Mouse (Mus musculus): ENCODE measurements around the gene Pkig. TPM values are rescaled to one million over a fixed set of nuclear protein-coding genes. Genes with fewer than 3 reads are reported as not detected.

Pkig gene
- polyA plus RNA-seq, 1 experiment from 2014 or later = 83.1 TPM

DNA sequence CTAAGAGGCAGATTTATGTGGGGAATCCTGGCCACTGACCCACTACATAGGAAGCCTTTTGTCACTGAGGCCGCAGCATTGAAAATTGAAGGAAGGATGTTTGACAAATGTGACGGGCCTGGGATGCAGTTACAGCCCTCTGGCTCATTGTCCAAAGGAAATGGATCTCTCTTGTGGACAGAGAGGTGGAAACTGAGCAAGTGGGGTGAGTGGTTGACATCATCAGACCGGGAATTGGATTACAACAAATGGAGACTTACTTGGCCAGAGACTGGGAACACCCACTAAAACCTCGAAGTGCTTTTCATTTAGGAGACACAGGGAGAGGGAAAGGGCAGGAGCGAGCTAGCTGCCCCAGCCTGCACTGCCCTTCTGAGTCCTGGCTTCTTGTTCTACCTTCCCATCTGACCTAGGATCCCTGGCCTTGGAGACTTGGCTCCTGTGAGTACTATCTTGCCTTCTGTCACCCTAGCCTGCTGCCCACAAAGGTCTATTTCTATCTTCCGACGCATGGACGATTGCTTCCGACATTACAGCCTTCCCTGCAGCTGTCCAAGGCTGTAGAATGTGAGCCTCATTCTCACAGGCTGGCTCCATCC, 35.6 kb downstream of the Pkig start:
- Histone ChIP-seq H3K4me1 (ENCODE audit: control insufficient read depth, low read depth, low read length) (peaks cover 80% of the 10 kb centered on the region), H3K4me3 (ENCODE audit: low read depth, low read length) (no peak overlapping the region), H3K27me3 (ENCODE audit: control insufficient read depth, insufficient read depth, low read depth, low read length) (no peaks in the 10 kb centered on the region), H3K36me3 (ENCODE audit: control insufficient read depth, insufficient read depth) (no peaks in the 10 kb centered on the region), H3K9me3 (replicated peaks; ENCODE audit: control insufficient read depth, low read length) (no peaks in the 10 kb centered on the region), H3K9ac (ENCODE audit: low read depth, low read length) (peak overlapping the region; percentile 30), H3K27ac (ENCODE audit: low read length) (peak overlapping the region; percentile 82), H3K4me2 (ENCODE audit: low read depth, low read length) (no peak overlapping the region)
- 51% methylated on average over 9 of the region's 9 CpGs for WGBS (ENCODE audit: insufficient replicate concordance)
- no peak for ATAC-seq (ENCODE audit: low read depth)

GRCm38 (mm10) chr2:163696763-163697162, 38.6 kb downstream of the Pkig start:
- H3K36me3 ChIP-seq (ENCODE audit: control insufficient read depth, insufficient read depth) = no peaks in the 10 kb centered on the region
- H3K9me3 ChIP-seq (replicated peaks; ENCODE audit: control insufficient read depth, low read length) = no peaks in the 10 kb centered on the region
- no peak overlapping the region for H3K4me2 ChIP-seq (ENCODE audit: low read depth, low read length)
- no peak overlapping the region for H3K4me3 ChIP-seq (ENCODE audit: low read depth, low read length)
- peaks cover 67% of the 10 kb centered on the region for H3K4me1 ChIP-seq (ENCODE audit: control insufficient read depth, low read depth, low read length)
- 21% methylated on average over 2 of the region's 2 CpGs for WGBS (ENCODE audit: insufficient replicate concordance)
- no peak overlapping the region for H3K9ac ChIP-seq (ENCODE audit: low read depth, low read length)
- H3K27me3 ChIP-seq (ENCODE audit: control insufficient read depth, insufficient read depth, low read depth, low read length) = no peaks in the 10 kb centered on the region
- peak; percentile 28; the same call in 1 of the 2 replicates for ATAC-seq (ENCODE audit: low read depth)
- no peak overlapping the region for H3K27ac ChIP-seq (ENCODE audit: low read length)

GRCm38 (mm10) chr2:163697764-163698480, 39.7 kb downstream of the Pkig start:
- H3K9ac ChIP-seq (ENCODE audit: low read depth, low read length) = no peak overlapping the region
- no peaks in the 10 kb centered on the region for H3K36me3 ChIP-seq (ENCODE audit: control insufficient read depth, insufficient read depth)
- H3K4me1 ChIP-seq (ENCODE audit: control insufficient read depth, low read depth, low read length) = peaks cover 64% of the 10 kb centered on the region
- no peak overlapping the region for H3K4me2 ChIP-seq (ENCODE audit: low read depth, low read length)
- WGBS (ENCODE audit: insufficient replicate concordance) = 27% methylated on average over 14 of the region's 16 CpGs
- H3K27me3 ChIP-seq (ENCODE audit: control insufficient read depth, insufficient read depth, low read depth, low read length) = no peaks in the 10 kb centered on the region
- no peak overlapping the region for H3K4me3 ChIP-seq (ENCODE audit: low read depth, low read length)
- no peak for ATAC-seq (ENCODE audit: low read depth)
- peak overlapping the region; percentile 21; the same call in 1 of the 2 replicates for H3K27ac ChIP-seq (ENCODE audit: low read length)
- H3K9me3 ChIP-seq (replicated peaks; ENCODE audit: control insufficient read depth, low read length) = no peaks in the 10 kb centered on the region

DNA sequence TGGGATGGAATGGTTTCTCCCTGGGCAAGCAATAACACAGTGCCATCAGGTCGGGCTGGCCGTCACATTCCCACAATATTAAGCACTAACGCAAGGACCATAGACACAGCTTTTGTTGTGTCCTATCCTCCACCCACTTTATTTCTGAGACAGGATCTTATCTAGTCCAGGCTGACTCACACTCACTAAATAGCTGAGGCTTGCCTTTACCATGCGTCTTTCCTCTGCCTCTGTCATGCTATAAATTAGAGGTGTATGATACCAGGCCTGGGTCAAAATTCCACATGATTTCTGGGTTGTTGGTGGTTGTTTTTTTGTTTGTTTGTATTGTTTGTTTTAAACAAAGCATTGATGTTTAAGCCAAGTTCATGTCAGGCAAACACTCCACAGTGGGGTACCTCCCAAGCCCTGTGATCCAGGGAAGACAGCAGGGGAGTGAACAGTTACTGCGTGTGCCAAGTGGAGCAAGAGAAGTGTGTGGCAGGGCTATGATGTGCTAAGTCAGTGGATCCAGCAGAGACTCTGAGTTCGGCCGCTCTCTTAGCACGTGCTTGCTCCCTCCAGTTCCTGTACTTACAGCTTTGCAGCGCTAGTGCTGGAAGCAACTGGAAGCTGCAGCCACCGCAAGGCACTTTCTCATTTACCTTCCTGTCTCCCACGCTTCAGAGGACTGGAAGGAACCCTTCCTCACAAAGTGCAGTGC, 41.0 kb downstream of the Pkig start:
- H3K4me3 ChIP-seq (ENCODE audit: low read depth, low read length) = no peak overlapping the region
- no peak overlapping the region for H3K9ac ChIP-seq (ENCODE audit: low read depth, low read length)
- H3K4me2 ChIP-seq (ENCODE audit: low read depth, low read length) = no peak overlapping the region
- peak; percentile 53; the same call in 1 of the 2 replicates for ATAC-seq (ENCODE audit: low read depth)
- peaks cover 57% of the 10 kb centered on the region for H3K4me1 ChIP-seq (ENCODE audit: control insufficient read depth, low read depth, low read length)
- 0 out of 2 replicates have a peak, but pooled peaks cover under 1% of the 10 kb centered on the region for H3K36me3 ChIP-seq (ENCODE audit: control insufficient read depth, insufficient read depth)
- H3K27ac ChIP-seq (ENCODE audit: low read length) = 0 out of 2 replicates have a peak overlapping the region, but pooled peaks have one; percentile 6
- WGBS (ENCODE audit: insufficient replicate concordance) = 54% methylated on average over 11 of the region's 11 CpGs
- no peaks in the 10 kb centered on the region for H3K9me3 ChIP-seq (replicated peaks; ENCODE audit: control insufficient read depth, low read length)
- H3K27me3 ChIP-seq (ENCODE audit: control insufficient read depth, insufficient read depth, low read depth, low read length) = no peaks in the 10 kb centered on the region

- H3K9ac ChIP-seq (ENCODE audit: low read depth, low read length) = no peak overlapping the region
- H3K4me3 ChIP-seq (ENCODE audit: low read depth, low read length) = no peak overlapping the region
- H3K4me2 ChIP-seq (ENCODE audit: low read depth, low read length) = no peak overlapping the region
- H3K27ac ChIP-seq (ENCODE audit: low read length) = peak overlapping the region; percentile 35; the same call in 1 of the 2 replicates
- H3K27me3 ChIP-seq (ENCODE audit: control insufficient read depth, insufficient read depth, low read depth, low read length) = no peaks in the 10 kb centered on the region
- WGBS (ENCODE audit: insufficient replicate concordance) = 58% methylated on average over 7 of the region's 7 CpGs
- ATAC-seq (ENCODE audit: low read depth) = no peak
- no peaks in the 10 kb centered on the region for H3K9me3 ChIP-seq (replicated peaks; ENCODE audit: control insufficient read depth, low read length)
- H3K4me1 ChIP-seq (ENCODE audit: control insufficient read depth, low read depth, low read length) = peaks cover 39% of the 10 kb centered on the region
- H3K36me3 ChIP-seq (ENCODE audit: control insufficient read depth, insufficient read depth) = peaks cover 5% of the 10 kb centered on the region; the same call in 1 of the 2 replicates
Observed at GRCm38 (mm10) chr2:163702431-163702830, 44.2 kb downstream of the Pkig start.

DNA sequence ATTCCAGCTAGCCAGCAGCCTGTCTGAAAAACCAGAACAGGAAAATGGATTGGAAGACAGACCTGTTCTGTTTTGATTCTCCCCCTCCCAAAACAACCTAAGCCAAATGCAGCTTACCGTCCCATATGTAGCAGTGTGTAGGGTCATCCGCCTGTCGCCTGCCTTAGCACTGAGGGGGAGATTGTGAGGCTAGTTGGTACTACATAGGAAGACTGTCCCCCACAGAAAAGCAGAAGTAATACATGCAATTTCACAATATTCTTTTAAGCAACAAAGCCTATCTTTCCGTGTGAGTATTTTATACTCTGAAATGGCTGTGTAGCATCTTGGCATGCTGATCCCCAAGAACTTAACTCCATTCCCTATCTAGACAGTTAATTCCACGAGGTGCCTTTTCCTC, 44.7 kb downstream of the Pkig start:
- no peak overlapping the region for H3K4me3 ChIP-seq (ENCODE audit: low read depth, low read length)
- ATAC-seq (ENCODE audit: low read depth) = no peak
- H3K27ac ChIP-seq (ENCODE audit: low read length) = peak overlapping the region; percentile 35; the same call in 1 of the 2 replicates
- no peaks in the 10 kb centered on the region for H3K27me3 ChIP-seq (ENCODE audit: control insufficient read depth, insufficient read depth, low read depth, low read length)
- WGBS (ENCODE audit: insufficient replicate concordance) = 47% methylated on average over 5 of the region's 5 CpGs
- peaks cover 5% of the 10 kb centered on the region; the same call in 1 of the 2 replicates for H3K36me3 ChIP-seq (ENCODE audit: control insufficient read depth, insufficient read depth)
- no peaks in the 10 kb centered on the region for H3K9me3 ChIP-seq (replicated peaks; ENCODE audit: control insufficient read depth, low read length)
- H3K4me1 ChIP-seq (ENCODE audit: control insufficient read depth, low read depth, low read length) = peaks cover 34% of the 10 kb centered on the region
- no peak overlapping the region for H3K9ac ChIP-seq (ENCODE audit: low read depth, low read length)
- no peak overlapping the region for H3K4me2 ChIP-seq (ENCODE audit: low read depth, low read length)

DNA sequence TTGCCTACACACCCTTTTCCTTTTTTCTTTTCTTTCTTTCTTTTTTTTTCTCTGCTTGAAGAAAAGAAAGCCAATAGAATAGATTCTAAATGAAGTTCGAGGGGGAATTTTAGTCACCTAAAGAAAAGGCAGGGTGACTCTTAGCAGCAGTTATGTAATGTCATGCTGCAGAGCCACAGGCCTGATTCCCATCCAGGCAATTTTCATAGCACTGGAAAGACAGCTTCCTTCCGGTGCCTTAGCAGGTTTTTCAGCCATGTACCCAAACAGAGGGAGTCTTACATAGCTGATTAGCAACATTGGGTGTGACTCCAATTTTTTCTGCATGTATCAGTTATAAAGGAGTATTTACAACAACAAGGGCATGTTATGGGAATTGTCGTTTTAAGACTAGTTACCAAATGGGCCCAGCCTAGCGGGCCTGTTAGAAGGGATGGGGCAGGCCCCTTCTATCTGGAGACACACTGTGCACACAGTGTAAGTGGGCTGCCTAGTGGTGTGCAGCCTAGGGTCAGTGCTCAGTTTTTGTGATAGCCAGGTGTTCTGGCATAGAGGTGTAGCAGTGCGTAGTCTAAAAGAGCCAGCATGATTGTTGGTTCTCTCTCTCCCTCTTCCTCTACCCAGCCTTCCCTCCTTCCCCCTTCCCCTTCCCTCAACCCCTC, 45.5 kb downstream of the Pkig start:
- 62% methylated on average over 5 of the region's 5 CpGs for whole genome bisulfite sequencing (ENCODE audit: insufficient replicate concordance)
- ATAC-seq (ENCODE audit: low read depth) = no peak
- H3K4me1 ChIP-seq (ENCODE audit: control insufficient read depth, low read depth, low read length) = peaks cover 29% of the 10 kb centered on the region

GRCm38 (mm10) chr2:163708321-163708720, 50.1 kb downstream of the Pkig start:
- WGBS (ENCODE audit: insufficient replicate concordance) = 21% methylated on average over 5 of the region's 5 CpGs
- Histone ChIP-seq H3K27ac (ENCODE audit: low read length) (no peak overlapping the region), H3K4me1 (ENCODE audit: control insufficient read depth, low read depth, low read length) (peaks cover 37% of the 10 kb centered on the region), H3K9me3 (replicated peaks; ENCODE audit: control insufficient read depth, low read length) (no peaks in the 10 kb centered on the region), H3K4me2 (ENCODE audit: low read depth, low read length) (no peak overlapping the region), H3K36me3 (ENCODE audit: control insufficient read depth, insufficient read depth) (peaks cover 5% of the 10 kb centered on the region; the same call in 1 of the 2 replicates), H3K9ac (ENCODE audit: low read depth, low read length) (no peak overlapping the region), H3K27me3 (ENCODE audit: control insufficient read depth, insufficient read depth, low read depth, low read length) (no peaks in the 10 kb centered on the region), H3K4me3 (ENCODE audit: low read depth, low read length) (no peak overlapping the region)
- no peak; the same call in 1 of the 2 replicates for ATAC-seq (ENCODE audit: low read depth)

More for the DNA sequence above, 45.5 kb downstream of the Pkig start:
- no peak overlapping the region for H3K4me3 ChIP-seq (ENCODE audit: low read depth, low read length)
- H3K9ac ChIP-seq (ENCODE audit: low read depth, low read length) = no peak overlapping the region
- H3K4me2 ChIP-seq (ENCODE audit: low read depth, low read length) = no peak overlapping the region
- H3K9me3 ChIP-seq (replicated peaks; ENCODE audit: control insufficient read depth, low read length) = no peaks in the 10 kb centered on the region
- H3K27me3 ChIP-seq (ENCODE audit: control insufficient read depth, insufficient read depth, low read depth, low read length) = no peaks in the 10 kb centered on the region
- H3K27ac ChIP-seq (ENCODE audit: low read length) = no peak overlapping the region
- peaks cover 5% of the 10 kb centered on the region; the same call in 1 of the 2 replicates for H3K36me3 ChIP-seq (ENCODE audit: control insufficient read depth, insufficient read depth)
